ENCODE assay signal across 25 mouse cellular contexts in genomic region chr11:105247321-105247720, GRCm38 (mm10). TPM values are rescaled to one million over a fixed set of nuclear protein-coding genes. Genes with fewer than 3 reads are reported as not detected.
"Had no signal": no experiment of that assay in that cellular context is flagged by ENCODE, and none has a peak within 500 bp of the region (broad histone marks: within the 10 kb centered on the region; RNA-seq: fewer than 3 reads in every experiment).

No protein-coding gene starts in this region.

- H3K9ac ChIP-seq: forebrain, embryonic 15.5 days; forebrain, postnatal 0 days; heart, embryonic 13.5 days; heart, embryonic 15.5 days; hindbrain, embryonic 13.5 days; hindbrain, embryonic 15.5 days; kidney, embryonic 15.5 days; limb, embryonic 12.5 days had no signal

- H3K4me1 ChIP-seq: forebrain, embryonic 15.5 days; heart, embryonic 13.5 days; heart, embryonic 15.5 days; hindbrain, embryonic 13.5 days; hindbrain, embryonic 15.5 days; kidney, embryonic 15.5 days; limb, embryonic 10.5 days; limb, embryonic 12.5 days had no signal

- H3K9me3 ChIP-seq: forebrain, embryonic 15.5 days; heart, embryonic 13.5 days; heart, embryonic 15.5 days; hindbrain, embryonic 13.5 days; hindbrain, embryonic 15.5 days; kidney, embryonic 15.5 days; limb, embryonic 10.5 days; limb, embryonic 12.5 days had no signal

- ATAC-seq: forebrain, embryonic 15.5 days; forebrain, postnatal 0 days; hindbrain, postnatal 0 days; intestine, embryonic 16.5 days had no signal

- H3K27ac ChIP-seq: forebrain, embryonic 15.5 days; heart, adult 2 months; heart, embryonic 13.5 days; heart, embryonic 15.5 days; hindbrain, embryonic 13.5 days; hindbrain, embryonic 15.5 days; hindbrain, postnatal 0 days; kidney, embryonic 15.5 days; kidney, postnatal 0 days; limb, embryonic 10.5 days; limb, embryonic 12.5 days had no signal

- H3K4me2 ChIP-seq: forebrain, embryonic 15.5 days; heart, embryonic 11.5 days; heart, embryonic 13.5 days; heart, embryonic 15.5 days; hindbrain, embryonic 13.5 days; hindbrain, embryonic 15.5 days; kidney, embryonic 15.5 days; limb, embryonic 12.5 days had no signal

- H3K27me3 ChIP-seq: forebrain, embryonic 15.5 days; heart, embryonic 13.5 days; heart, embryonic 15.5 days; hindbrain, embryonic 13.5 days; hindbrain, embryonic 15.5 days; kidney, embryonic 15.5 days; limb, embryonic 12.5 days had no signal

- DNase-seq: forebrain, postnatal 0 days; gastrocnemius, postnatal 14 days; gastrocnemius, postnatal 36 days; heart, adult 11 months; heart, adult 2 months; heart, postnatal 14 days; heart, postnatal 36 days; kidney, adult 11 months; kidney, adult 2 months; kidney, adult 9 months; kidney, postnatal 14 days; kidney, postnatal 36 days had no signal

- H3K4me3 ChIP-seq: forebrain, embryonic 15.5 days; heart, adult 2 months; heart, embryonic 13.5 days; heart, embryonic 15.5 days; hindbrain, embryonic 13.5 days; hindbrain, embryonic 15.5 days; kidney, embryonic 15.5 days; limb, embryonic 10.5 days; limb, embryonic 12.5 days had no signal

RNA-seq across cellular contexts. Expression of gene Mrc2, which starts 45.1 kb away (rescaled TPM):
- total RNA-seq: hematopoietic stem cell, adult 5-6 weeks had no signal
